Mouse (Mus musculus) thymus, postnatal 14 days (tissue): Measurements from ENCODE around the gene Als2cl.

Experiments used
- DNase-seq: peaks from one replicate; pipeline ENCODE4 v3.0.0; 2021

Als2cl gene

GRCm38 (mm10) chr9:110920665-110921419 is 41.2 kb downstream of the Als2cl start:
- peak; percentile 71 for DNase-seq

GRCm38 (mm10) chr9:110922759-110923158 is 43.1 kb downstream of the Als2cl start:
- peak; percentile 87 for DNase-seq

GRCm38 (mm10) chr9:110931573-110931972 is 51.9 kb downstream of the Als2cl start:
- no peak for DNase-seq

GRCm38 (mm10) chr9:110933850-110934437 is 54.3 kb downstream of the Als2cl start:
- no peak for DNase-seq

GRCm38 (mm10) chr9:110935941-110936340 is 56.3 kb downstream of the Als2cl start:
- DNase-seq = no peak

GRCm38 (mm10) chr9:110937506-110938490 is 58.1 kb downstream of the Als2cl start:
- DNase-seq = peak; percentile 28

GRCm38 (mm10) chr9:110944265-110944664 is 64.6 kb downstream of the Als2cl start:
- DNase-seq = peak; percentile 44

- DNase-seq = no peak
Measured at GRCm38 (mm10) chr9:110945343-110945742, 65.7 kb downstream of the Als2cl start.

GRCm38 (mm10) chr9:110945926-110946325 is 66.3 kb downstream of the Als2cl start, which contains the start of gene Tdgf1:
Tdgf1 (minus strand) TSS chr9:110946158.
- no peak for DNase-seq

- peak; percentile 67 for DNase-seq
Measured at GRCm38 (mm10) chr9:110946548-110947044, 66.9 kb downstream of the Als2cl start.

- DNase-seq = no peak
Measured at GRCm38 (mm10) chr9:110947261-110947661, 67.6 kb downstream of the Als2cl start.

- DNase-seq = no peak
Measured at GRCm38 (mm10) chr9:110947900-110948299, 68.2 kb downstream of the Als2cl start.

- DNase-seq = no peak
Measured at GRCm38 (mm10) chr9:110948813-110949310, 69.2 kb downstream of the Als2cl start.

- no peak for DNase-seq
Measured at GRCm38 (mm10) chr9:110950109-110950508, 70.4 kb downstream of the Als2cl start.
